Mouse (Mus musculus) urinary bladder, postnatal 10 days (tissue): ENCODE data around the gene Mme.

Source experiments
- DNase-seq: peaks from one replicate; pipeline ENCODE4 v3.0.0; 2022; ENCODE audit warnings: low spot score

The Mme gene

GRCm38 (mm10) chr3:63241099-63241587 is at the start of gene Mme:
Gene Mme, plus strand, starts transcription at chr3:63241537.
- DNase-seq = no peak

- no peak for DNase-seq
Observed at GRCm38 (mm10) chr3:63196565-63196964, 44.8 kb upstream of the Mme start.

- DNase-seq = no peak
Observed at GRCm38 (mm10) chr3:63198026-63198425, 43.3 kb upstream of the Mme start.

- DNase-seq = no peak
Observed at GRCm38 (mm10) chr3:63221867-63222591, 19.3 kb upstream of the Mme start.

GRCm38 (mm10) chr3:63223676-63224075 is 17.7 kb upstream of the Mme start:
- no peak for DNase-seq

GRCm38 (mm10) chr3:63235957-63236356 is 5.4 kb upstream of the Mme start:
- no peak for DNase-seq

- no peak for DNase-seq
Observed at GRCm38 (mm10) chr3:63243721-63244120, 2.4 kb downstream of the Mme start.

- no peak for DNase-seq
Observed at GRCm38 (mm10) chr3:63272091-63272490, 30.8 kb downstream of the Mme start.

GRCm38 (mm10) chr3:63294316-63294715 is 53.0 kb downstream of the Mme start:
- DNase-seq = no peak

GRCm38 (mm10) chr3:63294791-63295190 is 53.5 kb downstream of the Mme start:
- no peak for DNase-seq

GRCm38 (mm10) chr3:63295237-63295636 is 53.9 kb downstream of the Mme start:
- no peak for DNase-seq

GRCm38 (mm10) chr3:63295657-63296231 is 54.4 kb downstream of the Mme start:
- no peak for DNase-seq

- DNase-seq = no peak
Observed at GRCm38 (mm10) chr3:63296411-63296810, 55.1 kb downstream of the Mme start.

GRCm38 (mm10) chr3:63297787-63298186 is 56.5 kb downstream of the Mme start:
- no peak for DNase-seq

GRCm38 (mm10) chr3:63315211-63315760 is 73.9 kb downstream of the Mme start:
- no peak for DNase-seq

- DNase-seq = no peak
Observed at GRCm38 (mm10) chr3:63317496-63317895, 76.2 kb downstream of the Mme start.

GRCm38 (mm10) chr3:63325615-63326014 is 84.3 kb downstream of the Mme start:
- no peak for DNase-seq

- no peak for DNase-seq
Observed at GRCm38 (mm10) chr3:63340110-63340509, 98.8 kb downstream of the Mme start.

- no peak for DNase-seq
Observed at GRCm38 (mm10) chr3:63340546-63340945, 99.2 kb downstream of the Mme start.

- no peak for DNase-seq
Observed at GRCm38 (mm10) chr3:63341481-63341880, 100.1 kb downstream of the Mme start.

- no peak for DNase-seq
Observed at GRCm38 (mm10) chr3:63344998-63345397, 103.7 kb downstream of the Mme start.

GRCm38 (mm10) chr3:63348893-63349426 is 107.6 kb downstream of the Mme start:
- no peak for DNase-seq

- DNase-seq = no peak
Observed at GRCm38 (mm10) chr3:63350242-63350641, 108.9 kb downstream of the Mme start.
